Mouse (Mus musculus): ENCODE results near the gene Rhox8. TPM values are rescaled to one million over a fixed set of nuclear protein-coding genes. Genes with fewer than 3 reads are reported as not detected.
A peak's percentile ranks its signal among the peaks of the same experiment; 100 is the strongest.
"Not testable (repeated sequence)": the region's sequence is repeated elsewhere in the genome, so short reads cannot be mapped to it uniquely, and the experiment has no call there.

The Rhox8 gene
- total RNA-seq (2021): not detected
- long read RNA-seq, experiment 1: 0 reads
- long read RNA-seq, experiment 2: 0 reads

DNA sequence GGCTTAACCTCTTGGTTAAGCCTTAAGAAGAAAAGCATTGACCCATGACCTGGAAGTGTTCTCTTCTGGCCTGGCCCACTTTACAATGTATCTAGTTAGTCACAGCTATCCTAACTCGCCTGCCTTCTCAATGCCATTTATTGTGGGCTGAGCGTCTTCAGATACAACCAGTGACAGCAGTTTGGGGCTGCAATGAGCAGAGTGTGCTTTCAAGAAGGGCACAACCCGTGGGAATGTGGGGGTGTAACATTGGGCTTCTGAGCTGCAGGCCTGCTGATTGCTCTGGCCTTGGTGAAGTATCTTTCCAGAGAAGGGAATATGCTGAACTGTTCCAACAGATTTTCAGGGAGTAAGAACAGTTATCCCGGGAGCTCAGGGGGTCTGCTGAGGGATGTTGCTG is at the start of gene Rhox8:
Gene Rhox8 (minus strand): TSS at position 101 of the 400 bp plus-strand sequence.
- no peak within 1 kb of the TSS for H3K27ac ChIP-seq
- no peak for TF ChIP-seq CTCF (conservative IDR thresholded peaks at IDR 0.05)

GRCm38 (mm10) chrX:37916311-37916710 is 37.6 kb upstream of the Rhox8 start:
- TF ChIP-seq CTCF (conservative IDR thresholded peaks at IDR 0.05): no peak; the same call in 1 of the 2 replicates
- H3K27ac ChIP-seq: no peak overlapping the region
- no peak for DNase-seq (ENCODE audit: low spot score in 2 of 2)
- no peak overlapping the region for H3K4me3 ChIP-seq

More for the DNA sequence above, at the start of gene Rhox8:
- no peak for DNase-seq (ENCODE audit: low spot score in 2 of 2)
- no peak within 1 kb of the TSS for H3K4me3 ChIP-seq

GRCm38 (mm10) chrX:37908581-37908980 is 29.8 kb upstream of the Rhox8 start:
- H3K4me3 ChIP-seq: no peak overlapping the region
- TF ChIP-seq CTCF (conservative IDR thresholded peaks at IDR 0.05): peak; percentile 54
- DNase-seq (ENCODE audit: low spot score in 2 of 2): no peak
- no peak overlapping the region for H3K27ac ChIP-seq

DNA sequence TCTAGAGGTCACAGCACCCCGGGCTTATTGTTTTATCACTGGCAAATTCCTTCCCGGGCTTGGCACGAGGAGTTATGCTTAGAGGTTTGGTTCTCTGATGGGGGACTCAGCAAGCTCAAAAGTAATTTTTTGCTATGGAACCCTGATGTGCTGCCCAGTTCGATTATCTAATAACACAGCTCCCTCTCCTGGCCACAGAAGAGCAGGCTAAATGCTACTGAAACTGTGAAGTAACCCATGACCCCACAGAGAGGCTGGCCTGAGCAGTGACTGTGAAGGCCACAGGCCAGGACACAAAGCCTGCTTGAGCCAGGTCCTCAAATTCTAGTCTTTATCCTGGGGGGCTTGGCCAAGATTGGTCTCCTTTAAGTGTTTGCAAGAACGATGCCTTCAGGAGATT is 25.0 kb upstream of the Rhox8 start:
- no peak for DNase-seq (ENCODE audit: low spot score in 2 of 2)
- peak; percentile 59 for TF ChIP-seq CTCF (conservative IDR thresholded peaks at IDR 0.05)
- H3K27ac ChIP-seq: no peak overlapping the region
- no peak overlapping the region for H3K4me3 ChIP-seq

GRCm38 (mm10) chrX:37901670-37902069 is 22.9 kb upstream of the Rhox8 start, which contains the start of gene Rhox9:
Gene Rhox9, minus strand, starts transcription at chrX:37901770.
- not testable (repeated sequence) for DNase-seq (ENCODE audit: low spot score in 2 of 2); H3K27ac ChIP-seq; H3K4me3 ChIP-seq

GRCm38 (mm10) chrX:37897132-37897531 is 18.4 kb upstream of the Rhox8 start, which contains the start of gene Rhox7b:
Gene Rhox7b, minus strand, starts transcription at chrX:37897232.
- H3K27ac ChIP-seq; DNase-seq (ENCODE audit: low spot score in 2 of 2); H3K4me3 ChIP-seq: not testable (repeated sequence)

DNA sequence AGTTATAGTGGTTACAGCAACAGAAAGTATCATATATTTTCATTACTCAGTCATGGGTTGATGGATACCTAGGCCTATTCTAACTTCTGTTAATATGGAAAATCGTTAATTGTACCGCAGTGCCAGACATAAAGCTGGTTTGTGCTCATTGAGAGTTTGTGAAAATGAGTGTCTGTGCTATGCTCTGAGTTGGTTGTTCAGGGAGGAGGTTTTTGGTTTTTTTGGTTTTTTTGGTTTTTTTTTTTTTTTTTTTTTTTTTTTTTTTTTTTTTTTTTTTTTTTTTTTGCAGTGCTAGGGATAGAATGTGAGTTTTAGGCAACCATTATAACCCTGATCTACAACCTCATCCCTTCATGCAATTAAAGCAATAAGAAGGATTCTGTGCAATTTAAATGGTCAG is 7.1 kb downstream of the Rhox8 start:
- no peak for DNase-seq (ENCODE audit: low spot score in 2 of 2)
- no peak for TF ChIP-seq CTCF (conservative IDR thresholded peaks at IDR 0.05)
- Histone ChIP-seq H3K27ac (no peak overlapping the region), H3K4me3 (no peak overlapping the region)

GRCm38 (mm10) chrX:37831386-37831785 is 47.4 kb downstream of the Rhox8 start, which contains the start of gene Rhox7a:
Gene Rhox7a, plus strand, starts transcription at chrX:37831686.
- not testable (repeated sequence) for H3K27ac ChIP-seq; H3K4me3 ChIP-seq; DNase-seq (ENCODE audit: low spot score in 2 of 2)

DNA sequence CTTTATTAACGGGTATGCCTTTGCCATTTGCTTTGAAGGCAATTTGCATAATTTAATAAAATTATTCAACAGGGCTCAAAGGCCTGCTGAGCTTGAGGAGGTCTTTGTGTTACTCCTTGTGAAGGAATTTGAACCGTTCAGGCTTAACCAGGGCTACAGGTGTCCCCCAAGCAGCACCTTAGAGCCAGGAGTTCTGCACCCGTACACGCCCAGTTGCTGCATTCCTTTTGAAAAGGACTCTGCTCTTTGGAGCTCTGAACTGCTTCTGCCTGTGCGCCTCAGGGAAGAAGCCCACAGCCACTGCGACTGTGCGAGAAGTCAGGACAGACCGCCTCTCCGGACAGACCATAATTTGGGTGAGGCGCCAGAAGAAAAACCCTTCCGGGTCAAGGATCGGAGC is 52.1 kb downstream of the Rhox8 start, which contains the start of gene Rhox6:
Gene Rhox6 (plus strand): TSS at position 301 of the 400 bp plus-strand sequence.
- H3K4me3 ChIP-seq; DNase-seq (ENCODE audit: low spot score in 2 of 2); H3K27ac ChIP-seq: not testable (repeated sequence)

Other genes with a start within 250 kb of the Rhox8 start
- not detected for gene Rhox2g, start 235.5 kb downstream of the Rhox8 start, total RNA-seq (2021)
- not detected for gene Rhox4g, start 227.6 kb downstream of the Rhox8 start, total RNA-seq (2021)
- not detected for gene Rhox3h, start 210.2 kb downstream of the Rhox8 start, total RNA-seq (2021)
- gene Rhox2h, start 205.7 kb downstream of the Rhox8 start, total RNA-seq (2021): not detected
- gene Rhox5, start 74.1 kb downstream of the Rhox8 start, total RNA-seq (2021): not detected
- not detected for gene Rhox6, start 52.0 kb downstream of the Rhox8 start, total RNA-seq (2021)
- gene Rhox7a, start 47.3 kb downstream of the Rhox8 start, total RNA-seq (2021): not detected
- not detected for gene Rhox7b, start 18.3 kb upstream of the Rhox8 start, total RNA-seq (2021)
- not detected for gene Rhox9, start 22.8 kb upstream of the Rhox8 start, total RNA-seq (2021)
- gene Btg1-ps1, start 139.9 kb upstream of the Rhox8 start, total RNA-seq (2021): not detected
- not detected for gene Btg1-ps2, start 164.2 kb upstream of the Rhox8 start, total RNA-seq (2021)
- gene Rhox10, start 187.5 kb upstream of the Rhox8 start, total RNA-seq (2021): not detected
- not detected for gene Rhox11, start 206.2 kb upstream of the Rhox8 start, total RNA-seq (2021)
- gene Rhox12, start 232.0 kb upstream of the Rhox8 start, total RNA-seq (2021): not detected
- gene Rhox13, start 242.3 kb upstream of the Rhox8 start, total RNA-seq (2021): not detected